Mouse (Mus musculus): ENCODE results near the gene Tuba1b. TPM values are rescaled to one million over a fixed set of nuclear protein-coding genes. Genes with fewer than 3 reads are reported as not detected.
A peak's percentile ranks its signal among the peaks of the same experiment; 100 is the strongest.
"Not testable (repeated sequence)": the region's sequence is repeated elsewhere in the genome, so short reads cannot be mapped to it uniquely, and the experiment has no call there.

Gene Tuba1b
- total RNA-seq (2021) = 100 to 1,000 TPM; 252 to 276 TPM
- long read RNA-seq, experiment 1, transcript Tuba1b-201 (4 exons, 1,743 nt) = major isoform, 732 of 902 reads
- long read RNA-seq, experiment 1, partial matches to known transcripts = 17 of 902 reads
- long read RNA-seq, experiment 1, other reads (novel, unspliced or antisense) = 153 of 902 reads
- long read RNA-seq, experiment 2, transcript Tuba1b-201 (4 exons, 1,743 nt) = major isoform, 239 of 267 reads
- long read RNA-seq, experiment 2, partial matches to known transcripts = 28 of 267 reads
- long read RNA-seq, experiment 2, other reads (novel, unspliced or antisense) = 0 of 267 reads

GRCm38 (mm10) chr15:98934217-98934839, at the start of gene Tuba1b:
Tuba1b (minus strand) TSS chr15:98934565.
- peak; percentile 94 to 97 for DNase-seq

DNA sequence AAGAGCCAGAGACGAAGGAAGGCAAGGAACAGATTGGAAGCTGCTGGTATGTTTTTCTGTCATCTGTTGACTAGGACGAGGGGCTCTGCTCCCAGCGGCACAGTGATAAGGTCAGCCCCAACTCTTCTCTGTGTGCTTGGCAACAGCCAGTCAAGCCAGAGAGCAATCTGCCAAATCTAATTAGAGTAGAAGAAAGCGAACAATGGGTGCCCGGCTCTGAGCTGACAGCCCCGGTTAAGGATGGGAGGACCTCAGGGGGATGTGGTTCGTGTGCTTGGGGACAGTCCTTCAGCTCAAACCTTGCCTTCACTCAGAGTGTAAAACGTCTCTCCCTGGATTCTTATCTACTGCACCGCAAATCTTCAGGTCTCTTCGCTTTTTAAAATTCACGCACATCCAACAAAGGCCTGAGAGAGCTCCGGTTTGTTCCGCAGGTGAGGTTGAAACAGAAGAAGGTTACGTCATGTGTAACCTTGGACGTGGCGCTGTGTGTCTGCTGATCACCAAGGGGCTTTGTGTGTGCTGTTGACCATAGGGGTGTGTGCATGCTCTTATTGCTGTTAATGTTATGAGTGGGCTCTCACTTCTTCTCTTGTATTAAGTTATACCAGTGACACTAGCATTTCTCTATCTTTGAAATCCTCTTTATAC, 49.2 kb upstream of the Tuba1b start:
- no peak for DNase-seq

DNA sequence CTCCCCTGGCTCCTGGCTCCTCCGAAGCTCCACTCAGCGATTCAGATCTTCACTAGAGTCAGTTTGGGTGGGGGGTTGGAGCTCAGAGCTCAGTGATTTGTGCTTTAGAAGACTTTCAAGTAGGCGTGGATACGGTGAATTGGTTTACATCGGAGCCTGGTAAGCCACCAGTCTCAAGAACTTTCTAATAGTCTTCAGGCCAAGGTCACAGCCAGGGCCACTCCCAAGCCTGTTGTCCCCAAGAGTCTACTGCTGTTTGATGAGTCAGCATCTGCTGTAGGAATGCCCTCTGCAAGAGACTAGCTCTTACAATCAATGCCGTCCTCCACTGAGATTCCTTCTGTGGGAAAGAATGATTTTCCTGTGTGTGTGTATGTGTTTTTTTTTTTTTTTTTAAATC, 47.7 kb upstream of the Tuba1b start:
- DNase-seq = peak in 1 of 2 experiments; percentile 38

DNA sequence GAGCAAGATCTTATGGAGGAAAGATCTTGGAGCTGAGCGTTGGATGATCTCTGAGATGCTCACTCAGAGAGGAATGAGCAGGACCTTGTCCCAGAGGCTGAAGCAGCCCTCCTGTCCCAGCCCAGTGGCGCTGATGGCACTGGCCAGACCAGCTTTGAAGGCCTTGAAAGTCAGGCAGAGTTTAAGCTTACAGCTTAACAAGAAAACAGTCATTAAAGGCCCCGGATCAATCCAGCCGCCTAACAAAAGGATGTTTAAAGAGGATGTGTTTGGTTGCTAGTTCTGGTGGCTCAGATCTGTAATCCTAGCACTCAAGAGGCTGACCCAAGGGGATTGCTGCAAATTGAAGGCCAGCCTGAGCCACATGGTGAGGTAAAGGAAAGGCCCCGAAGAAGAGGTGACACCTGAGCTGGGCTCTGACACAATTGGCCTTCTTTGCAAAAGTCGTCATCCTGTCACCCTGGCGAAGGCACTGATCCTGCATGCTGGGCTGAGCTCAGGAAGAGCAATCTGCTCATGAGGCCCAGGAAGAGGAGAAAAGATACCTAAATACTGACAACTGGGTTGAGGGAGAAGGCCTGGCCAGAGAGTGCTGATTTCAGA, 45.7 kb upstream of the Tuba1b start:
- no peak for DNase-seq

- DNase-seq = no peak
These were observed 44.2 kb upstream of the Tuba1b start for GRCm38 (mm10) chr15:98978409-98979172.

DNA sequence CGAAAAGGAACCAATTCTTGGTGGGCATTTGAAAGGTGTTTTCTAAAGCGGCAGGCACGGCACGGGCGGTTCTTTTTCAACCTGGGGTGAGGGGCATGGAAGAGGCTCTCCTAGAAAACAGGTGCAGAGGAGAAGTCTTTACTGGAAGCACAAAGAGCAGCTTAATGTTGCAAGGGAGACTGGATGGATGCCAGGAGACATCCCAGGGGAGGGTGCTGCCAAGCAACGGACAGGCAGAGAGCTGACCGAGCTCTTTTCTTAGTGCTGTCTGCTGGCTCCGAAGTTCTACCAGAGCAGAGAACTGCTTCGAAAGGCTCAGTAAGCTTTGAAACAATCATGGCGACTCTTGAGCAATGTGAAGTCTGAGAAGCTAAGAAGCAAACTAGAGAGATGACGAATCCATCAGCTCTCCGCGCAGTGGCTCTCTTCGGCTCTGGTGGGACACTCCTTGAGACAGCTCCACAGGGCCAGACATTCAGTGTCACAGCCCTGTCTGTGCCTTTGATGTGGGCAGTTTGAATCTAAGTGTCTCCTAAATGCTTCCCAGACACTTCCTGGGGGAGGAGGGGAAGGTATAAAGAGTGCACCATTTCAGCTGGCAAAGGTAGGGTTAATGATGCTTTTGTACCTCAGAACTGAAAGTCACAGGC, 43.5 kb upstream of the Tuba1b start:
- peak; percentile 78 to 84 for DNase-seq

DNA sequence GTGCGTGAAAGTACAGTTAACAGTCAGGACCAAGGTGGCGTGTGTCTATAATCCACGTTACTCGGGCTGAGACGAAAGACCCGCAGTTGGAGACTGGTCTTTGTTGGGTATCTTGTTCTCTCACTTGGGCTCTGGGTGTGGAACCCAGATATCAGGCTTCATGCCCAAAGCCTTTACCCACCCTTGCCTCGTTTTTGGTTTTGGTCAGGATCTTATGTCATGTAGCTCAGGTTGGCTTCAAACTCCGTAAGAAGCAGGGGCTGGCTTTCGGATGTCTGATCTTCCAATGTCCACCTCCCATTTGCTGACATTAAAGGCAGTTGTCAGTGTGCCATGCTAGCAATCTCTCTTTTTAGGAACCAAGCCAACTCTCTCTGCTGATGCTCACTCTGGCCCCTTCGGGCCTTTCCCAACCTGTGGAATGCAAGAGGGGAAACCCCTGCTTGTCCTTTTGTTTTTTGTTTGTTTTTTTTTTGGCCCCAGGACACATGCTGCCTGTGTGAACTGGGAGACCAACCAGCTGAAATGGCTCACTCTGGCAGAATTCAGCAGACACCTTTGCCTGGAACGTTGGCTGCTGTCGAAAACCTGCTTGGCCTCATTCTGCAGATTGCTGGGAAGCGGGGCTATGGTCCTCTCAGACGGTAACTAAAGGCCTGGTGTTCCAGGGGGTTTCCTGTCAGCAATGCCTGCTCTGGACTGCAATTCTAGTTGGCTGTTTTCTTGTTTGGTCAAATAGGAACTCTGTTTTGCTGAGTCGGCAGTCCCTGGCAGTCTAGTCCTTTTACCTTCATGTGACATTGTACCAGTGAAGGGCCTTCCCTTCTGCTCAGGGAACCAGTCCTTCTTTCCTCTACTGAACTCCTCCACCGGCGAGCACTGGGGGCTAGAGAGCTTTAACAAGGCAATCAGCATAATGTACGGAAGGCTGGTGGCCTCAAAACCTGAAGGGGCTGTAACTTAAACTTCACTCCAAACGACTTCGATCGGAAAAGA, 42.7 kb upstream of the Tuba1b start:
- no peak for DNase-seq

DNA sequence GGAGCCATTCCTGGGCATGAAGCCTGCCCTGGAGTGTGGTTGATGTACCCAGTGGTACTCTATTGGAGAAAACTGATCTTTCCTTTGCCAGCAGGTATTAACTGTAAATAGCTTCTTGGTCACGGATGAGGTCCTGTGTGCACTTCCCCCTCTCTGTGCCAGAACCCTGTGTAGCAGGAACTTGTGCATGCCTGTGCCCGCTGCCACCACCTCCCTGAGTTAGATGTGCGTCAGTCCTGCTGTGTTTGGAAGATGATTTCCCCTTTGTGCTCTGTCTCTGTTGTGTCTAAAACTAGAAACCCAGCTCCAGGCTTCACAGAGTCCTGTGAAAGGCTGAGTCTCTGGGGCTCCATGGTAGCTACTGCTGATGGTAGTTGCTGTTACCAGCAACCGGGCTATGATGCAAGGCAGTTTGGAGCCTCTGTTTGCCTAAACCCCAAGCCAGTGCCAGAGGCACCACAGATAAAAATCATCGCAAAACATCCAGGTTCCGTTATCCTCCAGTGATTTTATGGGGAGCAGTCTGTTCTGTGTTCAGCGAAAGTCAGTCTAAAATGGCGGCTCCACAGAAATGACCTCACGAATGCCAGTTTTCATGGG, 38.8 kb upstream of the Tuba1b start:
- DNase-seq = no peak

- DNase-seq = not testable (repeated sequence)
These were observed 37.4 kb upstream of the Tuba1b start for GRCm38 (mm10) chr15:98971576-98972320.

DNA sequence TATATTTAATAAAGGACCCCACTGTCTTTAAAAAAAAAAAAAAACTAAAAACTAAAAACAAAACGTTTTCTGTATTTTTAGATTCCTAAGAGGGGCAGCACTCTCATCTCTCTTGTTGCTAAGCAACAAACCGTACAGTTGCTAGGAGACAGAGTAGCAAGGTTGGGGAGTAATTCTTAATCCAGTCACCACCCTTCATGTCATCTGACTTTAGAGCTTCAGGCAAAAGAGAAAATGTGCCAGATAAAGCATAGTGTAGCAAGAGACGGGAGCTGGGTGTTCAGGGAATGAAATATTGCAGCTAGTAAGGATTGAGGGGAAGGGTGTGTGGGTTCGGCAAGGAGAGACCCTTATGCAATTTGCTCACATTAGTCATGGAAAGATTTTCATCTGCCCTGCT, 36.7 kb upstream of the Tuba1b start:
- no peak for DNase-seq

- DNase-seq = peak in 1 of 2 experiments; percentile 40
These were observed 35.2 kb upstream of the Tuba1b start for GRCm38 (mm10) chr15:98969372-98970101.

DNA sequence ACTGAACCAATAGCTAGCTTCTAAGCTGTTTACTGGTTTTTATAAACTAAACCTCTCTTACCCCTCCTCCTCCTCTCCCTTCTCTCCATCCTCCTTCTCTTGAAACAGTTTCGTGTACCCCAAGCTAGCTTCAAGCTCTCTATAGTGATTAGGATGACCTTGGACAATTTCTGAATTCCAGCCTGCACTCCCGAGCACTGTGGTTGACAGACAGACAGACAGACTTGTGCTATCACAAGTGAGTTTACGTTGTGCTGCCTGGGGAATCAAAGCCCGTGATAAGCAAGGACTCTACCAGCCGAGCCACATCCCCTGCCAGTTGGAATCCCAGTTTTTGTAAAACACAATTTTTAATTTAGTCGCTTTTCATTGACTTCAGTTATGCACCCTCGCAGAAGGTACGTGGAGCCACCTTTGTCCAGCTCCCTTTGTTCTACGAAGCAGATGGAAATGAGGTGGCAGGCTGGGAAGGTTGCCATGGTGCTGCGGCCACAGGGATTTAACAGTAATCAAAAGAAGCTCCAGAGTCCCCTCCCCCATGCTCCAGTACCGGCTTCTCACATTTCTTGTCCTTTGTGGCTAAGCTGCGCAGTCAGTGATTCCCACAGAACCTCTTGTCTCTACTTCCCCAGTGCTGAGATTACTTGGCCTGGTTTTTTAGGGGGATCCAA, 34.5 kb upstream of the Tuba1b start:
- DNase-seq = peak; percentile 58 to 70

DNA sequence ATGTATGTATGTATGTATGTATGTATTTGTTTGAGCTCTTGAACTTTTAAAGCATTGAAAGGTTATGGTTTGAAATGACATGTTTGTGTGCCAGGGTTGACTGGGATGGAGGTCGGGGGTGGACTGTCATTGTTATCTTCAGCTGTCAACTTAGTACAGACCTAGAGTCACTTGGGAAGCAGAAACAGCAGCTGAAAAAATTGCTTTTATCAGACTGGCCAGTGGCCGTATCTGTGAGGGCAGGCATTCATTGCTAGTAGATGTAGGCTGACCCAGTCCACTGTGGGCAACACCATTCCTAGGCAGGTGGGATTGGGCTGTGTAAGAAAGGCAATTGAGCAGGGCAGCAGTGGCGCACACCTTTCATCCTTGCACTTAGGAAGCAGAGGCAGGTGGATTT, 25.2 kb upstream of the Tuba1b start:
- DNase-seq = no peak

- DNase-seq = no peak
These were observed 24.6 kb upstream of the Tuba1b start for GRCm38 (mm10) chr15:98958901-98959420.

- DNase-seq = no peak
These were observed 23.1 kb upstream of the Tuba1b start for GRCm38 (mm10) chr15:98957475-98957874.

DNA sequence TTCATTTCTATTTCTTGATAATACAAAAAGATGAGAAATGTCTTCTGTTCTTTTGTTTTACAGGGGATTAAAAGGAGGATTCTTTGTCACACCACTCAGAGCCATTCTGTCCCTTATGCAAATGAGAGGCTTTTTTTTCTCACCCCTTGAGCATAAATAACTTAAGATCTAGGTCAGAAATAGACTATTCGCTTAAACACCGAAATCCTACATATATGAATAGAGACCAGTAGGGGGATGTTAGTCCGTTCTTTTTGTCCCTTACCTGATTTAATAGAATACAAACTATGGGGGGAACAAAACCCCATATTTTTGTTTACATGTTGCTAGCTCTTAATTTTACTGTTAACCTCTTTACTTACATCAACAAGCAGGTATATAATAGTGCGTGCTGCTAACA, 21.6 kb upstream of the Tuba1b start:
- no peak for DNase-seq

- DNase-seq = no peak
These were observed 21.0 kb upstream of the Tuba1b start for GRCm38 (mm10) chr15:98955324-98955723.
